Mouse (Mus musculus) gastrocnemius, adult 18-20 months (tissue): Measurements from ENCODE around the gene Tigd2. TPM values are rescaled to one million over a fixed set of nuclear protein-coding genes. Genes with fewer than 3 reads are reported as not detected.
A peak's percentile ranks its signal among the peaks of the same experiment; 100 is the strongest.

ENCODE experiments used
- DNase-seq: peaks from one replicate; pipeline ENCODE4 v3.0.0; 2021; ENCODE audit warnings: low spot score
- total RNA-seq, 2 experiments: library from RNA; stranded (reverse); gene quantifications; 2 replicates each; pipeline ENCODE4 v1.2.3; 2021

Gene Tigd2
- total RNA-seq, 2 experiments from 2014 or later, result 9.8 to 10.2 TPM

DNA sequence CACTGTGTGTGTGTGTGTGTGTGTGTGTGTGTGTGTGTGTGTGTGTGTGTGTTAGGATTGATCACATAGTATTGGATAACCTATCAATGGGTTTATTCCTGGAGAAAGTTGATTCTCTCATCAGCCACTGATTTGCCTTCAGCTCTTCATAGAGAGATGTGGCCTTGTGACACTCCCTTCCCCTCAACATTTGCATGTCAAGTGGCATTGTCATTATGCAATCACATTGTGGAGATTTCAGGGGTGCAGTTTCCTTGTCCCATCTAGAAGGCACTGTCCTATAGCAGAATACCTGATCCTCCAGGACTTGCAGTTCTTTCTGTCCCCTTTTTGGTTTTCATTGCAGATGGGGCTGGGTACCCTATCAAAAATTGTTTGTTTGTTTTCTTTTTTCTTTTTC, 41.9 kb downstream of the Tigd2 start:
- no peak for DNase-seq

DNA sequence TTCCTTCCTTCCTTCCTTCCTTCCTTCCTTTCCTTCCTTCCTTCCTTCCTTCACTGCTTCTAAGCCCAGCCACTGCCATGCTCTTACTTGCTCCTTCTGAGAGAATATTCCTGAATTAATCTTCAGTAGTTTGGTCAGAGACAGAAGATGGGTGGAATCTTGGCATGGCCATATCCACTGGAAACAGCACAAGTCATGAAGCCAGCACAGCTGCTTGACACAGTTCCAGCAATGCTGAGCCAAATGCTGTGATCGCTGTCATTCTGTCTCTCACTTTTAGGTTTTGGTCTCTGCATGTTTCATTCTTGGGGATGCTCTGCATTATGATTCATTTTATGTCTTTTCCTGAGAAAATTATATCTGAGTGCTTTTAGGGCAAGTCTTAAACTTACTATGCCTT, 47.2 kb downstream of the Tigd2 start:
- DNase-seq, result peak; percentile 74

Other genes with a start within 250 kb of the Tigd2 start
- gene Fam13a, start 184.3 kb upstream of the Tigd2 start, total RNA-seq, result 1 to 10 TPM; 9.6 to 9.8 TPM
- under 1 TPM; 0.07 to 0.21 TPM for gene Gprin3, start 217.4 kb downstream of the Tigd2 start, total RNA-seq